Mouse (Mus musculus) fibroblast of lung, adult 2 months (primary cell): ENCODE results near the gene Casp9.

Experiments
- DNase-seq: peaks from one replicate; pipeline ENCODE4 v3.0.0-alpha.2; 2011; ENCODE audit warnings: low read depth

The Casp9 gene

GRCm38 (mm10) chr4:141817706-141818105, 24.3 kb downstream of the Casp9 start:
- no peak for DNase-seq

- no peak for DNase-seq
Observed at GRCm38 (mm10) chr4:141818861-141819260, 25.4 kb downstream of the Casp9 start.

GRCm38 (mm10) chr4:141819316-141819715, 25.9 kb downstream of the Casp9 start:
- DNase-seq: no peak

- no peak for DNase-seq
Observed at GRCm38 (mm10) chr4:141821178-141821577, 27.8 kb downstream of the Casp9 start.

GRCm38 (mm10) chr4:141822089-141822488, 28.7 kb downstream of the Casp9 start:
- DNase-seq: no peak

- DNase-seq: peak; percentile 6
Observed at GRCm38 (mm10) chr4:141822979-141823378, 29.6 kb downstream of the Casp9 start.

GRCm38 (mm10) chr4:141826060-141826459, 32.6 kb downstream of the Casp9 start, which contains the start of gene Cela2a:
Gene Cela2a, minus strand, starts transcription at chr4:141826160.
- DNase-seq: no peak

GRCm38 (mm10) chr4:141827401-141827800, 34.0 kb downstream of the Casp9 start:
- DNase-seq: no peak

GRCm38 (mm10) chr4:141828177-141828576, 34.8 kb downstream of the Casp9 start:
- no peak for DNase-seq

GRCm38 (mm10) chr4:141830381-141830780, 37.0 kb downstream of the Casp9 start:
- DNase-seq: no peak

GRCm38 (mm10) chr4:141831361-141831760, 37.9 kb downstream of the Casp9 start:
- no peak for DNase-seq

GRCm38 (mm10) chr4:141833911-141834310, 40.5 kb downstream of the Casp9 start:
- peak; percentile 22 for DNase-seq

GRCm38 (mm10) chr4:141834536-141835095, 41.2 kb downstream of the Casp9 start:
- no peak for DNase-seq

- no peak for DNase-seq
Observed at GRCm38 (mm10) chr4:141845999-141846398, 52.6 kb downstream of the Casp9 start, which contains the start of gene Ctrc. Gene Ctrc, minus strand, starts transcription at chr4:141846359.

- no peak for DNase-seq
Observed at GRCm38 (mm10) chr4:141853437-141853836, 60.0 kb downstream of the Casp9 start.

- DNase-seq: no peak
Observed at GRCm38 (mm10) chr4:141857422-141857930, 64.1 kb downstream of the Casp9 start.

GRCm38 (mm10) chr4:141858501-141858900, 65.1 kb downstream of the Casp9 start:
- no peak for DNase-seq

- no peak for DNase-seq
Observed at GRCm38 (mm10) chr4:141859351-141859750, 65.9 kb downstream of the Casp9 start.

GRCm38 (mm10) chr4:141860246-141860841, 66.9 kb downstream of the Casp9 start:
- DNase-seq: no peak

GRCm38 (mm10) chr4:141861591-141862295, 68.3 kb downstream of the Casp9 start:
- DNase-seq: no peak

GRCm38 (mm10) chr4:141862867-141863266, 69.5 kb downstream of the Casp9 start:
- no peak for DNase-seq

GRCm38 (mm10) chr4:141863726-141864280, 70.4 kb downstream of the Casp9 start:
- no peak for DNase-seq

- DNase-seq: no peak
Observed at GRCm38 (mm10) chr4:141864506-141864905, 71.1 kb downstream of the Casp9 start.
